Mouse (Mus musculus) testis, postnatal 10 days (tissue): ENCODE data around the gene Ranbp6.

ENCODE experiments used
- DNase-seq: peaks from one replicate; pipeline ENCODE4 v3.0.0; 2021; ENCODE audit warnings: low spot score

Ranbp6 gene

DNA sequence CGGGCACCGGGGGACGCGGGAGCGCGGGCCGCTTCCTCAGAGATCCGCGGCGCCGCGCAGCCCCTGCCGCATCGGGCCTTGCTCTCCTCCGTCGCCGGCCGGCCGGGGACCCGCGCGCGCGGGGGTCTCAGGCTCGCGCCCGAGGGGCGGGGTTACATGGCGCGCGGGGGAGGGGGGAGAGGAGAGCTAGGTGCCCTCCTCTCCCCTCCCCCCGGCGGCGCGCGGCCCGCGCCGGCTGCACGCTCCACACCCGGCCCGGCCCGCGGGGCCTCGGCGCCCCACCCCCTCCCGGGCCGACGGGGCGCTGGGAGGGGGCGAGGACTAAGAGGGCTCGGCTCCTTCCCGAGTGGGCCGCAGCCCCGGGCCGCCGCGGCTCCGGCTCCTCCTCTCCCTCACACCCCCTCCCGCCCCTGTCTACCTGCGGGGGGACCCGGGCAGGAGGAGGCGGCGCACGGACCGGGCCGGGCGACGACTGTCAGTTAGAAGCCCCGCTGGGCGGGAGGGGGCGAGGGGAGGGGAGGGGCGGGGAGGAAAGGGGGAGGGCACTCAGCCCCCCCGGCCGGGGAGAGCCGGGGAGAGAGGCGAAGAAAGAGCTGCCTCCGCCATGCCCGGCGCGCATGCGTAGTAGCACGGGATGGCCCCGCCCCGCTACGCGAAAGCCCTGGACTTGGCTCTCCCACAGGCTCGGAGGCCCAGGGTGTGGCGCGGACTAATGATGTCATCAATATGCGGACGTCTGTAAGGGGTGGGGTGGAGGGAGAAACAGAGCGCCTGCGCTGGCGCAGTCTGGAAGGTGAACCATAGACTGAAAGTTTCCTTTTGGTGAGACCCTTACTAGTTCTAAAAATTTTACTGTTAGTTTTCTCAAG is 6.6 kb downstream of the Ranbp6 start, which contains the start of gene 9930021J03Rik:
Gene 9930021J03Rik, minus strand, starts transcription at position 73 of the 869 bp plus-strand sequence.
- DNase-seq: peak; percentile 99

DNA sequence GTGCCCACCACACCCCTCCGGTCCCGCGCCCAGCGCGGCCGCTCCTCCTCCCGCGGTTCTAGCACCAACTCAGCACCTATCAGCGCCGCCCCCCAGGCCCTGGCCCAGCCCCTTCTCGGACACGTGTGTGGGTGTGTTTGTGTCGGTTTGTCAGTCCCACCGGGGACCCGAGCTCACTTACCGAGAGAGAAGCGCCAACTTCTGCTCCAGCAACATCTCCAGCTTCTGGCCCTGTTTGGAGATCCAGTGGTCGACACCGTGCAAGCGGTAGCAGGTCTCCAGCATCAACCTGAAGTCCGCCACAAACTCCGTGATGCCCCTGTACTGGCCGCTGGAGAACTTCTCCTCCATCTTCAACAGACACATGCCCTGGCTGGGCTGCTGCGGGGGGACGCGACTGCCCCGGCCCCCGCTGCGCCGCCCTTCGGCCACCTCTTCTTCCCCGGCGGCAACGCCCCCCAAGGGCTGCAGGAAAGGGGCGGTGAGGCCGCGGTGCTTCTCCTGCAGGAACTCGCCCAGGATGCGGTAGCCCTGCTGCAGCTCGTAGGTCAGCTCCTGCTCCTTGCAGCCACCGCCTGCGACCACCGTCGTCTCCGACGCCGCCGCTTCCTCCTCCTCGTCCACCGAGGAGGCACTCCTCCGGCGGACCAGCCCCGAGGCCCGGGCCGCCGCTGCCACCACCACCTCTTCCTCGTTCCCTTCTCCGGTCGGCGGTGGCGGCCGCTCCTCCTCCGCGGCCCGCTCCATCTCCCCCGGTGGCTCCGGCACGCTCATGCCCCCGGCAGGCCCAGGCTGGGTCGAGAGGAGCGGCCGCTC is 7.5 kb downstream of the Ranbp6 start:
- DNase-seq: peak; percentile 80

- DNase-seq: no peak
These were observed 8.8 kb downstream of the Ranbp6 start for GRCm38 (mm10) chr19:29803946-29804345.

- DNase-seq: no peak
These were observed 15.4 kb downstream of the Ranbp6 start for GRCm38 (mm10) chr19:29797371-29797770.

GRCm38 (mm10) chr19:29787997-29788396 is 24.8 kb downstream of the Ranbp6 start:
- DNase-seq: no peak

GRCm38 (mm10) chr19:29782914-29783313 is 29.9 kb downstream of the Ranbp6 start:
- no peak for DNase-seq
